Mouse (Mus musculus): ENCODE results near the gene Ascl2.

- TF ChIP-seq POLR2A (IDR thresholded peaks at IDR 0.05; ENCODE audit: borderline replicate concordance, insufficient read depth, low read length) (no peak), CTCF (IDR thresholded peaks at IDR 0.05; ENCODE audit: borderline replicate concordance, insufficient read depth, low read depth, low read length) (no peak)
Observed at GRCm38 (mm10) chr7:142958817-142959216, 10.2 kb downstream of the Ascl2 start.
